Mouse (Mus musculus): ENCODE results near the gene Nrcam. TPM values are rescaled to one million over a fixed set of nuclear protein-coding genes. Genes with fewer than 3 reads are reported as not detected.

Nrcam gene
- polyA plus RNA-seq, 1 experiment = 0.56 TPM

DNA sequence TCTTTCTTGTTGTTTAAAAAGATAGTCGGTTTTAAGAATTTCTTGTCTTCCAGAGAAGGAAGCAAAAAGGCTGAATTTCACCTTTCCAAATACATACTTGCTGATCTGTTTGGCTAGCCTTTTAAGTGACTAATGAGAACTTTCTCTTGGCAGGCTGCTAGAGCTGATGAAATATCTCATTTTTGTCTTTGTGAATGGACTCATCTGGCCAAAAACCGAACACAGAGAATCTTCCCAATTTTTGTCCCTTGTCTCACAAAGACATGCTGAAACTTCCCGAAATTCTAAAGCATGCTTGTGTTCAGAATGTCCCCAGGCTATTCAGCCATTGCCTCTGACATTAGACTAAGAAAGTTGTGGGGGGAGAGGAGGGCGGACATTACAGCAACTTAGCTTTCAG lies 129.3 kb downstream of the Nrcam start:
- Histone ChIP-seq H3K27ac (ENCODE audit: insufficient read depth, low read depth, low read length) (no peak overlapping the region), H3K4me3 (ENCODE audit: insufficient read depth, low read length) (no peak overlapping the region), H3K4me1 (ENCODE audit: control insufficient read depth, insufficient read depth, low read length) (no peaks in the 10 kb centered on the region)
- TF ChIP-seq POLR2A (IDR thresholded peaks at IDR 0.05; ENCODE audit: borderline replicate concordance, low read depth, low read length) = no peak
- no peak for TF ChIP-seq CTCF (IDR thresholded peaks at IDR 0.05; ENCODE audit: low read depth, low read length)

DNA sequence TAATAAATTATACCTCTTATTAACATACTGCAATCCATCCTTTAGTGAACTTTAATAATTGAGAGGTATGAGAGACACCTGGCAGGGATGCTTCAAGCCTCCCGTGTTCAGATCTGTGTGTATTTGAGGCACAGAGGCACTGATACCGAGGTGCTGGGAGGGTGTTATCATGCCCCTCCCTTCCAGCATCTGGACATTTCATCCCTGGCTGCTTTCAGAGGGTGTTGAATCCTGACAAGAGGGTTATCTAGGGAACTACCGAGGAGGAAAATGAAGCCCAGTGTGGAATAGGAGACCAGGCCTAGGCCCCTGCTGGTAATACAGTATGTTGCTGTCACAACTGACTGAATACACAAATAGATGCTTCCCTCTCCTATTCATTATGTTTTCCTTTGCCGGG lies 133.8 kb downstream of the Nrcam start:
- no peaks in the 10 kb centered on the region for H3K4me1 ChIP-seq (ENCODE audit: control insufficient read depth, insufficient read depth, low read length)
- TF ChIP-seq CTCF (IDR thresholded peaks at IDR 0.05; ENCODE audit: low read depth, low read length) (no peak), POLR2A (IDR thresholded peaks at IDR 0.05; ENCODE audit: borderline replicate concordance, low read depth, low read length) (no peak)
- H3K4me3 ChIP-seq (ENCODE audit: insufficient read depth, low read length) = no peak overlapping the region
- no peak overlapping the region for H3K27ac ChIP-seq (ENCODE audit: insufficient read depth, low read depth, low read length)

DNA sequence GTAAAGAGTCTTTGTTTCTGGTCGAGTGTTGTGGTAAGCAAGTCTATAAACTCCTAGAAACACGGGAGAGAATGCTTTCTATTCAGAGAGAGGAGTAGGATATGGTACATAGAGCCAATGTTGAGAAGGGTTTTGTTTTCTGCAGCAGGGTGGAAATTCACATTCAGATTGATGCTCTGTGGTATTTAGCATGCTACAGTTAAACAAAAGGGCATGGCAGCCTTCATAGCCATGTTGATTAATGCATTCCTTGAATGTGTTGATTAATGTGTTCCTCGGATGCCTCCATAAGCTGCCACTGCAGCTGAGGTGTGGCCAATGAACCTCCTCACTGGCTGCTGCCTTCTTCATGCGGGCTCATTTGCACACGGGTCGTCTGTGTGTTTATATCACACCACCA lies 134.3 kb downstream of the Nrcam start:
- TF ChIP-seq CTCF (IDR thresholded peaks at IDR 0.05; ENCODE audit: low read depth, low read length) (no peak), POLR2A (IDR thresholded peaks at IDR 0.05; ENCODE audit: borderline replicate concordance, low read depth, low read length) (no peak)
- no peak overlapping the region for H3K27ac ChIP-seq (ENCODE audit: insufficient read depth, low read depth, low read length)
- no peaks in the 10 kb centered on the region for H3K4me1 ChIP-seq (ENCODE audit: control insufficient read depth, insufficient read depth, low read length)
- no peak overlapping the region for H3K4me3 ChIP-seq (ENCODE audit: insufficient read depth, low read length)

DNA sequence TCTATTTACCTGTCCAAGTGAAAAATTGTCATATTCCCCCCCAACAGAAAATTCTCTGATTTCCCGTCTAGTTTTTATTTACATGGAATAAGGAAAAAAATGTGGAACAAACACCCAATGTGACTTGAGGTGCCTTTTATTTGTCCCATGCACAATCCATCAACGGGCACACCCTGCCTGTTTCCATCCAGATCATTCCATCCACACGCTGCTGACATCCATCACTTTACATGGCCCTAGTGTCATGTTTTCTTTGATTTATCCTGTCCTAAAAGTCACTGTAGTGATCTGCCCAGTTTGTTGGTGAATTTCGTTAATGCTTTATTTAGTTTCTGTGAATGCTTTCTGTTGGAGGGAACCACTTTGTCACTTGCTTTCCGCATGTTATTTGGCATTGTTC lies 142.4 kb downstream of the Nrcam start:
- Histone ChIP-seq H3K27ac (ENCODE audit: insufficient read depth, low read depth, low read length) (no peak overlapping the region), H3K4me1 (ENCODE audit: control insufficient read depth, insufficient read depth, low read length) (no peaks in the 10 kb centered on the region), H3K4me3 (ENCODE audit: insufficient read depth, low read length) (no peak overlapping the region)
- TF ChIP-seq CTCF (IDR thresholded peaks at IDR 0.05; ENCODE audit: low read depth, low read length) (no peak), POLR2A (IDR thresholded peaks at IDR 0.05; ENCODE audit: borderline replicate concordance, low read depth, low read length) (no peak)

DNA sequence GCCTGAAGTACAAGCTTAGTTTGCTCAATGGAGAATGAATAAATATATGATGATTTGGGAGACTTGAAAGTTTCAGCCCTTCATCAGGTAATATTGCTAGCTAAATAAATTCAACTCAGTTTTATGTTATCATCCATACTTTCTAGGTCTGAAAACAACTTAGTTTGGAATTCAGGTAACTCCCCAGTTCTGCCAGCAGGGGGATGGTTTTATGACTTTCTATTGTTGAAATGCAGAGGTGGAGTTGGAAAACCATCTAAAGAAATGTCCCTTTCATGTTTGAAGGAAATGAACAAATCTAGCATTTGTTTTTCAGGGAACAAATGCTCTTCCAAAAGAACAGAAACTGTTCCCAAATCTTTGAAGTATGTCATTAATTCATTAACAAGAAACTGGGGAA lies 146.7 kb downstream of the Nrcam start:
- Histone ChIP-seq H3K4me1 (ENCODE audit: control insufficient read depth, insufficient read depth, low read length) (no peaks in the 10 kb centered on the region), H3K27ac (ENCODE audit: insufficient read depth, low read depth, low read length) (no peak overlapping the region), H3K4me3 (ENCODE audit: insufficient read depth, low read length) (no peak overlapping the region)
- TF ChIP-seq CTCF (IDR thresholded peaks at IDR 0.05; ENCODE audit: low read depth, low read length) = no peak
- TF ChIP-seq POLR2A (IDR thresholded peaks at IDR 0.05; ENCODE audit: borderline replicate concordance, low read depth, low read length) = no peak

DNA sequence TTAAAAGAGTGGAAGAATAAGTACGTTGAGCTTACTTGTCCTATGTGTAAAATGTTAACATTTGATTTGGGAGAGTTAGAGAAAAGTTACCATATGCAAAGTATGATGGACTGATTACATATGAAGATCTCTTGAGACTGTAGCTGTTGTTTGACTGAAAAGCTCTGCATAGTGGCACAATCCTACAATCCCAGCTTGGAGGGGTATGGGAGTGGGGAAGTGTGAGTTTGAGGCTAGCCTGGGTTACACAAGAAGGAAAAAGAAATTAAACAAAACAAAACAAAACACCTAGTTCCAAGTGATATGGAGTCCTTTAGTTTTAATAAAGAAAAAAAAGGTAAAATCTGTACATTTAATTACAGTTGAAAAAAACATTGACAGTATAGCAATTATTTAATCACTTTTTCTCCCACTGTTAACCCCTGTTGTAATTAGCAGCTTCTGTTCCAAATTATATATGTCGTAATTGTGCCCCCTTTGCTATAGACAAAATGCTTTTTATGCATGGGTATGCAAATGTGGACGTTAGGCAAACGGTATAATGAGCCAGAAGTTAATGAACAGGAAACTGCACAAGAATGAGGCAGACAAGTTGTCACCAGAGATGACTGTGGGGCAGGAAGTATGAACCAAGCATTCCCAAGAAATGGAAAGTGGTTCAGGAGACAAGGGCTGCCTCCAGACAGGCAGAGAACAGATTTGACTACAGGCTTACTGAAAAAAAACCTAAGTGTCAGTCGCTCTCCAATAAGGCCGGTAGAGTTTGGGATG lies 150.8 kb downstream of the Nrcam start:
- TF ChIP-seq CTCF (IDR thresholded peaks at IDR 0.05; ENCODE audit: low read depth, low read length) (no peak), POLR2A (IDR thresholded peaks at IDR 0.05; ENCODE audit: borderline replicate concordance, low read depth, low read length) (no peak)
- Histone ChIP-seq H3K27ac (ENCODE audit: insufficient read depth, low read depth, low read length) (no peak overlapping the region), H3K4me1 (ENCODE audit: control insufficient read depth, insufficient read depth, low read length) (no peaks in the 10 kb centered on the region), H3K4me3 (ENCODE audit: insufficient read depth, low read length) (no peak overlapping the region)

DNA sequence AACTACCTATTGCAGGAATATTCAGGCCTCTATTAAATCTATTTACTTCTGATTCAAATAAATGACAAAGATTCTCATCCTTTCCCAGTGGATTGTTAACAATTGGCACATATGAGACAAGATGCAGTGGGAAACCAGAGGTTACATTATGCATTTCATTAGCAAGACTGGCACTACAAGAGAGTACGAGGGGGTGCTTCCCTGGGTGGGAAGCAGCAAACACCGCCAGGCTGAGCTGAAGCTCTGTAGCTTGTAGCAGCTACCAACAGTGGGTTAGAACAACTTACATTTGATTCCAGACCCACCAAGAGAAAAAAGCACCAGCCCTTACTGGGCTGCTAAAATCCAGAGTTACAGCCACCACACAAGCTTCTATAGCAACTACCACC lies 151.3 kb downstream of the Nrcam start:
- Histone ChIP-seq H3K27ac (ENCODE audit: insufficient read depth, low read depth, low read length) (no peak overlapping the region), H3K4me1 (ENCODE audit: control insufficient read depth, insufficient read depth, low read length) (no peaks in the 10 kb centered on the region), H3K4me3 (ENCODE audit: insufficient read depth, low read length) (no peak overlapping the region)
- TF ChIP-seq POLR2A (IDR thresholded peaks at IDR 0.05; ENCODE audit: borderline replicate concordance, low read depth, low read length) (no peak), CTCF (IDR thresholded peaks at IDR 0.05; ENCODE audit: low read depth, low read length) (no peak)

DNA sequence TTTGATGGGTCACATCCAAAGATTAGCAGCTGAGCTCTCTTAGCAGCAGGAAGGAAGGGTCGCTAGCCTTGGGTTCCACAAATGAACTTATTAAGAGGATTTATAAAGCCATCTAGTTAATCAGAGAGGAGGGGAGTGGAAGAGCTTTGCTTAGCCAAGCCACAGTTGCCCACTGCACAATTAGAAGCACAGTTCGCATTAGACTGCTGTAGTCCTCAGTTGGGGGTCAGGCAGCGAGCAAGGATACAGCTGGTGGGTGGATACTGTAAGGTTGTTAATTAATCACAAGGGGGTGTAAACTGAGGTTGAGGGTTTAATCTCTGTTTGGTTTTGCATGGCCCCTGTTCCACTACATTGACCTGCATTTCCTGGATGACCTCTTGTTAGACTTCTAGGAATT lies 152.7 kb downstream of the Nrcam start:
- TF ChIP-seq CTCF (IDR thresholded peaks at IDR 0.05; ENCODE audit: low read depth, low read length) (no peak), POLR2A (IDR thresholded peaks at IDR 0.05; ENCODE audit: borderline replicate concordance, low read depth, low read length) (no peak)
- no peak overlapping the region for H3K4me3 ChIP-seq (ENCODE audit: insufficient read depth, low read length)
- no peak overlapping the region for H3K27ac ChIP-seq (ENCODE audit: insufficient read depth, low read depth, low read length)
- no peaks in the 10 kb centered on the region for H3K4me1 ChIP-seq (ENCODE audit: control insufficient read depth, insufficient read depth, low read length)

DNA sequence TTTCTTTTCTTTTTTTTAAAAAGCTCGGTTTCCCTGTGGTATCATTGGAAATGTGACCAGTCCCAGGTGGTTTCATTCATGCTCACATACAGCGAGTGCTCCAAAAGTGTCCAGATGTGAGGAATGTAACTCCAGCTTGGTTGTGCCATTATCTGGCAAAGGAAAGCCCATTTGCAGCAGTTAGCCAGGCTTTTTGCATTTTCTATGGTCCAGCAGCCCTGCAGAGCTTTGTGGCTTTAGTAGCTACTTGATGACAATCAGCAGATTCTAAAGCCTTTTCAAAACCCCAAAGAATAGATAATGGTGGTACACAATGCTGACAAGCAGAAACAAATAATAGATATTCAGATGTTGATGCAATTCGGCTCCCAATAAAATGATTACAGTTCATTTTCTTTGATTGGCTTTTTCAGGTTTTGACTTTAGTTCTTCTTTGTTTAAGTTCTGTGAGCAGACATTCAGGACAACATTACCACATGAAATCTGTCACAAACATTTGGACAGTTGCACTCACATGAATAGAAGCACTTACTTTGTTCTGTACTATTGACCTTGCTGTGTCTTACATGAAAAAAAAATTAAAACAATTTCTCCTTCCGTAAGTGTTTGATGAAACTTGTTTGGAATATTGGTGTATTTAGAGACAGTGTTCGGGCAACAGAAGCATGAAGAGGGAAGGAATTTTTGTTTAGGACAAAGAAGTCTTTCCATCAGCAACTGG lies 164.2 kb downstream of the Nrcam start:
- H3K4me3 ChIP-seq (ENCODE audit: insufficient read depth, low read length) = no peak overlapping the region
- no peaks in the 10 kb centered on the region for H3K4me1 ChIP-seq (ENCODE audit: control insufficient read depth, insufficient read depth, low read length)
- no peak for TF ChIP-seq POLR2A (IDR thresholded peaks at IDR 0.05; ENCODE audit: borderline replicate concordance, low read depth, low read length)
- TF ChIP-seq CTCF (IDR thresholded peaks at IDR 0.05; ENCODE audit: low read depth, low read length) = no peak
- H3K27ac ChIP-seq (ENCODE audit: insufficient read depth, low read depth, low read length) = no peak overlapping the region

DNA sequence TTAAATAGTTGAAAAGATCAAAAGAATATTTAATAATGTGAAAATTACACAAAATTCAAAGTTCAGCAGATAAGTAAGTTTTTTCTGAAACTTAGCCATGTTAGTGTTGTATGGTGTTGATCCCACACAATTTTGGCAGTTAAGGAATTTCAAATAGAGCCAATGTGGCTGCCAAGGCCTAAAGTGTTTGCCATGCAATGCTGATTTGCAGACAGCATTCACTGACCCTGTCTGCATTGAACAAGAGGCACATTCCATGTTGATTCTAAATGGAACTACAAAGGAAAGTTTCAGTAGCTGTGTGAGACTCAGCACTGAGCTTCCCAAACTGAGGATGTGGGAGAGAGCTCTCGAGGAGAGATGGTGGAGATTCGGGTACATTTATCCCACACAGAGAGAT lies 169.1 kb downstream of the Nrcam start:
- TF ChIP-seq CTCF (IDR thresholded peaks at IDR 0.05; ENCODE audit: low read depth, low read length) = no peak
- TF ChIP-seq POLR2A (IDR thresholded peaks at IDR 0.05; ENCODE audit: borderline replicate concordance, low read depth, low read length) = no peak
- H3K4me1 ChIP-seq (ENCODE audit: control insufficient read depth, insufficient read depth, low read length) = no peaks in the 10 kb centered on the region

More for the DNA sequence above, 169.1 kb downstream of the Nrcam start:
- Histone ChIP-seq H3K27ac (ENCODE audit: insufficient read depth, low read depth, low read length) (no peak overlapping the region), H3K4me3 (ENCODE audit: insufficient read depth, low read length) (no peak overlapping the region)

Measured in bone marrow macrophage, adult 2 months (primary cell).